Mouse (Mus musculus): ENCODE data around the gene Isx. TPM values are rescaled to one million over a fixed set of nuclear protein-coding genes. Genes with fewer than 3 reads are reported as not detected.

The Isx gene
- 0.19 and 0.22 TPM in 2 replicates for polyA plus RNA-seq (2015; fragmentation: Nextera tagmentation; extraction: Ambion mirVana)

DNA sequence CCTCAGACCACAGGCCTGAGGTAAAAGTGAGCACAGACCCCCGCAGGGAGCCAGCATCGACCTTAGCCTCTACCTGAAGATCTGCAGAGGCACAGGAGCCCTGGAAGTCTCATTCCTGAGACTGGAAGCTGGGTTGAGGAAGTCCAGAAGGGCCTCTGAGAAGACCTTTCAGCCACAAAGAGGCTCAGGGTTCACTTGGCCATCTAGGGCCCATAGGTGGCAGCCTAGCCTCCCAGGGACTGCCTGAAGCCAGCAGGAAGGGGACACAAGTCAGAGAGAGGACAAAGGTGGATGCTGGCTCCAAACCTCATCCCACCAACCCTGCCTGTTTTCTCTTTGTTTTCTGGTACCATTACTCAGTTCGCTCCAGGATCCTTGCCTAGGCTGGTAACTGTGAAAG lies at the start of gene Isx:
Gene Isx, plus strand, starts transcription at position 234 of the 400 bp plus-strand sequence.
- 74% methylated on average over 3 of the region's 3 CpGs for WGBS
- Histone ChIP-seq H3K27me3 (no peaks in the 10 kb centered on the region), H3K4me3 (no peak within 1 kb of the TSS), H3K9me3 (no peaks in the 10 kb centered on the region), H3K36me3 (no peaks in the 10 kb centered on the region), H3K4me2 (peak within 1 kb of the TSS; percentile 19), H3K4me1 (no peaks in the 10 kb centered on the region), H3K9ac (no peak within 1 kb of the TSS), H3K27ac (no peak within 1 kb of the TSS)
- no peak for ATAC-seq (ENCODE audit: insufficient number of reproducible peaks, low FRiP score, low TSS enrichment, low read depth)

DNA sequence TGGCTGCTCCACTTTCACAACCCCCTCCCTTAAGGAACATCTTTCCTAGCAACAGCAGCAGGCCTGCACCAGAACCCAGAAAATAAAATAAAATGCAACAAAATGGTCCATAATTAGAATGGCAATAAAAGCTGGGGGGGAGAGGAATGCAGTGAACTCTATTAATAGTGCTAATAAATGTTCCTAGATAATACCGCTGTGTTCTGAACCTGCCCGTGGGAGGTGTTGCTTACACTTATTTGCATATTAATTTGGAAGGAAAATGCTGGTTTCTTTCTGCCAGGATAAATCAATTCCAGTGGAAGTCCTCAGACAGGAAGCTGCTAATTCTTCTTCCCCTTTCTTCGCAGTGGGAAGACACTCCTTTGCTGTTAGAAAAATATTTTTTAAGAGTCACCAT lies 45.3 kb upstream of the Isx start:
- no peak overlapping the region for H3K27ac ChIP-seq
- WGBS, result 52% methylated on average over 3 of the region's 3 CpGs
- H3K36me3 ChIP-seq, result no peaks in the 10 kb centered on the region
- no peak for ATAC-seq (ENCODE audit: insufficient number of reproducible peaks, low FRiP score, low TSS enrichment, low read depth)
- no peaks in the 10 kb centered on the region for H3K9me3 ChIP-seq
- H3K27me3 ChIP-seq, result no peaks in the 10 kb centered on the region
- H3K9ac ChIP-seq, result no peak overlapping the region
- H3K4me3 ChIP-seq, result no peak overlapping the region
- no peaks in the 10 kb centered on the region for H3K4me1 ChIP-seq
- no peak overlapping the region for H3K4me2 ChIP-seq

DNA sequence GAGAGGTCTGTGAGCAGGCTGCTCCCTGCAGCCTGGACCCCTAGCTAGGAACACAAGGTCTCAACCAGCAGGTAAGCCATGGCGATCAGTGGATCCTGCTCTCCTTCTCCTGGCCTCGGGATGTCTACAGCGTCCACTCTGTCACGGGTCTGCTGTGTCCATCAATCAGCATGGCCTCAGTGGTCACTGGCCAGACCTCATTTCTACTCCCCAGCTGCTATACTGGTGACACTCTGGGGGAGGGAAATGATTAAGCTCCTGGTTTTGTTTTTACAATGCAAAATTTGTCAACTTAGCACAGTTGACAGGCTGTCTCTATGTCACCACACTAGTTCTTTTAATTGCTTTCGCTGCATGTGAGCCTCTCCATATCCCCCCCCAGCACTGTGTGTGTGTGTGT lies 41.7 kb upstream of the Isx start:
- 79% methylated on average over 5 of the region's 5 CpGs for WGBS
- H3K9ac ChIP-seq, result no peak overlapping the region
- ATAC-seq (ENCODE audit: insufficient number of reproducible peaks, low FRiP score, low TSS enrichment, low read depth), result no peak
- no peak overlapping the region for H3K4me3 ChIP-seq
- H3K4me1 ChIP-seq, result no peaks in the 10 kb centered on the region
- H3K27me3 ChIP-seq, result no peaks in the 10 kb centered on the region
- no peaks in the 10 kb centered on the region for H3K9me3 ChIP-seq
- no peak overlapping the region for H3K27ac ChIP-seq
- H3K36me3 ChIP-seq, result no peaks in the 10 kb centered on the region
- H3K4me2 ChIP-seq, result no peak overlapping the region

DNA sequence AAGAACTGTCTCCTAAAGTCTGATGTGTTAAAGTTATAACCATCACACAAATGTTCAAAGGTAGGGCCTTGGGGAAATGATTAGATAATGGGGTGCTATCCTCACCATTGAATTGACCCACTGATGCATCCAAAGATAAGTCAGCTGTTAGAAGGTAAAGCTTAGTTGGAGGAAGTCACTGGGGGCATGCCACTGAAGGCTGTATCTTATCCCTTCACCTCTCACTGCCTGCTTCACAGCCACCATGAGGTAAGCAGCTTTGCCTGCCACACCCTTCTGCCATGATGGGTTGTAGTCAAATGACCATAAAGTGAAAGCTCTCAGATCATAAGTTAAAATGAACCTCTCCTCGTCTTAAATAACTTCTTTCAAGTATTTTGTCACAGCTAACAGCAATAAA lies 38.7 kb upstream of the Isx start:
- Histone ChIP-seq H3K9me3 (no peaks in the 10 kb centered on the region), H3K9ac (no peak overlapping the region), H3K27ac (no peak overlapping the region), H3K36me3 (no peaks in the 10 kb centered on the region), H3K4me3 (no peak overlapping the region), H3K4me1 (no peaks in the 10 kb centered on the region), H3K27me3 (no peaks in the 10 kb centered on the region), H3K4me2 (no peak overlapping the region)
- 57% methylated on average over 1 of the region's 1 CpGs for WGBS
- ATAC-seq (ENCODE audit: insufficient number of reproducible peaks, low FRiP score, low TSS enrichment, low read depth), result no peak

DNA sequence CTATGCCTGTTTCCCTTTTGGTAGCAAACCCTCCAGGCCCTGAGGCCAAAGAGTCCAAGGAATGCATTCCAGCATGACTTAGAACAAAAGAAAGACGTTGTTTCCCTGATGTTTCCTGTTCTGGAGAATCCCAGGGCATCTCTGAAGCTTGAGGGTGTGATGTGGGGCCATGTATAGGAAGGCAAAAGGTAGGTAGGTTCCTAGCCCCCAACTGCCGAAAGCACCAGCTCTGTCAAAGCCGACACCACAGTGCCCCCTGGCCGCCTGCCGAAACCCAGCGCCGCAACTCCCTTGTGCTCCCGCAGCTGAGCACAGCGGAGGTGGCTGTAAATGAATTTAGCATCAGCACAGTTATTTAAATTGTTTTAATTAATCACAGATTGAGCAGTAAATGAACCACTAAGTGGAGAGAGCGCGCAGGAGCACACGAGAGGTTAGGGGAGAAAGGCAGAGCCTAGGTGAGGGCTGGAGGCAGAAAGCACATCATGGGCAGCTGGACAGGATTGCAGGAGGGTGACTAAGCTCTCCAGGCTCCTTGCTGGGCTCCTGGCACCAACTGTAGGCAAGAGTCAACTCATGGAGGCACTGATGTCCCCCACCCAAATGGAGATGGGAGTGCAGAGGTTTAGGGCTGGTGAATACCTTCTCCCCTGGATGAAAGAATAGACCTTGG lies 25.5 kb upstream of the Isx start:
- H3K36me3 ChIP-seq, result no peaks in the 10 kb centered on the region
- H3K4me3 ChIP-seq, result no peak overlapping the region
- H3K9ac ChIP-seq, result no peak overlapping the region
- WGBS, result 16% methylated on average over 12 of the region's 12 CpGs
- H3K4me1 ChIP-seq, result no peaks in the 10 kb centered on the region
- no peaks in the 10 kb centered on the region; the same call in 1 of the 2 replicates for H3K27me3 ChIP-seq
- ATAC-seq (ENCODE audit: insufficient number of reproducible peaks, low FRiP score, low TSS enrichment, low read depth), result no peak
- no peaks in the 10 kb centered on the region for H3K9me3 ChIP-seq
- H3K4me2 ChIP-seq, result no peak overlapping the region
- no peak overlapping the region for H3K27ac ChIP-seq

DNA sequence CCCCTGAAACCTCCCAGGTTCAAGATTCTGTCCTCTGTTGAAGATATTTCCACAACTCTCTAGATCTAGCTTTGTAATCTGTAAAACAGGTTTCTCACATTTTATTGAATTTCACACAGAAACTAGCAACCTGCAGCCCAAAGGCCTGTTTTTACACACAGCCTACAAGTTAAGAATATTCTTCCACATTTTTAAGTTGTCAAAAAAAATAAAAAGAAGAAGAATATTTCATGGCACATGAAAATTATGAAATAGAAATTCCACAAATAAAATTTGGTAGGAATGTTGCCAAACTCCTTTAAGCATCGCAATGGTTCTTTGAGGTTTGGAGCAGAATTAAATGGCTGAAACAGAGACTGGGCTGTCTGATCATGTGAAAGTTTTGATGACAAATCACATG lies 24.3 kb upstream of the Isx start:
- no peaks in the 10 kb centered on the region for H3K9me3 ChIP-seq
- no peak for ATAC-seq (ENCODE audit: insufficient number of reproducible peaks, low FRiP score, low TSS enrichment, low read depth)
- no peaks in the 10 kb centered on the region; the same call in 1 of the 2 replicates for H3K27me3 ChIP-seq
- no peak overlapping the region for H3K9ac ChIP-seq
- no peaks in the 10 kb centered on the region for H3K36me3 ChIP-seq
- no peak overlapping the region for H3K4me3 ChIP-seq
- H3K4me2 ChIP-seq, result no peak overlapping the region
- no peaks in the 10 kb centered on the region for H3K4me1 ChIP-seq
- WGBS, result 80% methylated on average over 1 of the region's 1 CpGs
- H3K27ac ChIP-seq, result no peak overlapping the region

DNA sequence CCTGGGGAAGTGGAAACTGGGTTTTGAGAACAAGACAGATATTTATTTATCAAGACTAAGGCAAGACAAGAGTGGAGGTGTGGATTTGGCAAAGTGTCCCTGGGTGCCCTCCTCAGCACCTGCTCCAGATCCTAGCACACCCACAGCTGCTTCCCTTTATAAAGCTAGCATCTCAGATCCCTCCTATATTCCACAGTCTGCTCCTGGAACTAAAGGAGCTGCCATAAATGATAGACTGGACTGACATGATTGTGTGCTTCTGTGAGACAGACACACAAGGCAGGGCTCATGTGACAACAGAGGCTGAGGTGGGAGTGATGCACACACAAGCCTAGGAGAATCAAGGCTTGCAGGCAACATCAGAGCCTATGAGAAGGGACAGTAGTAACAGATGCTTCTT lies 22.0 kb upstream of the Isx start:
- H3K27me3 ChIP-seq, result no peaks in the 10 kb centered on the region; the same call in 1 of the 2 replicates
- ATAC-seq (ENCODE audit: insufficient number of reproducible peaks, low FRiP score, low TSS enrichment, low read depth), result no peak
- H3K9ac ChIP-seq, result no peak overlapping the region
- H3K4me3 ChIP-seq, result no peak overlapping the region
- H3K4me2 ChIP-seq, result no peak overlapping the region
- H3K27ac ChIP-seq, result no peak overlapping the region
- no peaks in the 10 kb centered on the region for H3K9me3 ChIP-seq
- H3K4me1 ChIP-seq, result no peaks in the 10 kb centered on the region
- H3K36me3 ChIP-seq, result no peaks in the 10 kb centered on the region

DNA sequence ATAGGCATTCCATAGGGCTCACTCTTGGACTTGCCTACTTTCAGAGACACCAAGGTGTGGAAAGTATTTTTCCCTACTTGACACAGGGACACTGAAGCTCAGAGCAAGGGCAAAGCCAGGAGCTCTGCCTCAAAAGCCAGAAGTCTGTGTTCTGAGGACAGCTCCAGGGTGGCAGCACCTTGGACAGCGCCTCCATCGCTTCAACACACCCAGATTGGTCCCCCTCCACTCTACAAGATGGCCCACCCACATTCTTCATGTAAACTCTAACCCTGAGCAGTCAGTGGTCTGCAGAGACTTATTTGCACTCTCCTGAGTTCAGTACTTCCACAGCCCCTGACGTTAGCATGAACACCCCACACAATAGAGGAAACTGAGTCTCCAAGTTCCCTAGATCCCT lies 21.1 kb upstream of the Isx start:
- WGBS, result 14% methylated on average over 3 of the region's 3 CpGs
- no peaks in the 10 kb centered on the region for H3K4me1 ChIP-seq
- no peaks in the 10 kb centered on the region for H3K36me3 ChIP-seq
- no peaks in the 10 kb centered on the region for H3K9me3 ChIP-seq
- H3K4me2 ChIP-seq, result no peak overlapping the region
- H3K27ac ChIP-seq, result no peak overlapping the region
- H3K4me3 ChIP-seq, result no peak overlapping the region
- no peak for ATAC-seq (ENCODE audit: insufficient number of reproducible peaks, low FRiP score, low TSS enrichment, low read depth)
- no peaks in the 10 kb centered on the region; the same call in 1 of the 2 replicates for H3K27me3 ChIP-seq
- no peak overlapping the region for H3K9ac ChIP-seq

DNA sequence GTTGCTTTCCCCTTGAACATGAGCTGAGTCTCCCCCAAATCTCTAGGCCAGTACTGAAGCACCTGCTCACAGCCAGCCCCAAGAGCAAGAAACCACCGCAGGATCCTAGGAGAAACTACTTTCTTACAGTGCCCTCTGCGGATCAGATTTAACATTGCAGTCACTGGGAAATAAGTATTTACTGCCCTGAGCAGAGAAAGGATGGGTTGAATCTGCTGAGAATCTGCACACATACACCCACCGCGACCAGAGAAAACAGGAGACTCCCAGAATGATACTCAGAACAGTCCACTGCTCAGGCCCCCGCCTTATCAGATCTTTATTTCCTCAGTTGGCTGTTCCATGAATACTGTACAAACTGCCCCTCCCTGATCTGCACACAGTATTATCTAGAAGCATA lies 19.5 kb upstream of the Isx start:
- no peaks in the 10 kb centered on the region for H3K4me1 ChIP-seq
- no peak overlapping the region for H3K27ac ChIP-seq
- no peak for ATAC-seq (ENCODE audit: insufficient number of reproducible peaks, low FRiP score, low TSS enrichment, low read depth)
- H3K4me2 ChIP-seq, result no peak overlapping the region
- H3K36me3 ChIP-seq, result no peaks in the 10 kb centered on the region
- no peak overlapping the region for H3K9ac ChIP-seq
- 32% methylated on average over 5 of the region's 5 CpGs for WGBS
- H3K27me3 ChIP-seq, result no peaks in the 10 kb centered on the region
- H3K9me3 ChIP-seq, result no peaks in the 10 kb centered on the region
- H3K4me3 ChIP-seq, result no peak overlapping the region

DNA sequence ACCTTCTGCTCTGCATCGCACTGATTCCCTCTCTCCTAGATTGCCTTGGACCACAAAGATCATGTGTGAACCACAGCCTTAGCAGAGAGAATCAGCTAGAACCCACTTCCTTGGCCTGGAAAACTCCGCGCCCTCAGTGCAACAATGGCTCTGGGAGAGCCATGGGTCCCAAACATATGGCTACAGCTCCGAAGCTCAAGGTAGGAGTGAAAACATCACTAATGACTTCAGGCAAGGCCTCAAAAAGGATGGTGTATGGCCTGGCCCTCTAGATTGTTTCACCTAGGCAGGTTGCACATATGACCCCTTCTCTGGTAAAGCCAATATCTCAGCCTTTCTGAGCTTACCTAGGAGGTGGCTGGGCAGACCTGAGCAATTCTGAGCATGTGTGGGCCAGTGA lies 18.2 kb upstream of the Isx start:
- Histone ChIP-seq H3K27me3 (no peaks in the 10 kb centered on the region), H3K36me3 (no peaks in the 10 kb centered on the region), H3K9ac (no peak overlapping the region), H3K4me2 (no peak overlapping the region), H3K27ac (no peak overlapping the region), H3K4me1 (no peaks in the 10 kb centered on the region), H3K9me3 (no peaks in the 10 kb centered on the region), H3K4me3 (no peak overlapping the region)
- 93% methylated on average over 4 of the region's 4 CpGs for WGBS
- no peak for ATAC-seq (ENCODE audit: insufficient number of reproducible peaks, low FRiP score, low TSS enrichment, low read depth)

DNA sequence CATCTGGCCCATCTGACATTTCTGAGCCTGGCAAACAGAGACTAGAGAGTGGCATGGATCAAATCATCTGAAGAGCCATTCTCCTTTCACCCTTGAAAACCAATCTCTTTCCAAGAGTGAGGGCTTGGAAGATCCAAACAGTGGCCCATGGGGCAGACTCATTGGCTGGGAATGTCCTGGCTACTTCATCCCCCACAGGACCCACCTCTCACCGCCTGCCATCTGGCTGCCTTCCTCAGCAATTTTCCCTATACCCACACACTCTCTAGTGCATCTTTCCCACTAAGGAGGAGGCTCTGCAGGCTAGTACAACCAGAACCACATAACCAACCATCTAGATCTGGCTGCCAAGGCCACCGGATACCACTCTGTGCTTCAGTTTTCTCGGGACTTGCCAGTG lies 17.6 kb upstream of the Isx start:
- ATAC-seq (ENCODE audit: insufficient number of reproducible peaks, low FRiP score, low TSS enrichment, low read depth), result no peak
- WGBS, result 89% methylated on average over 3 of the region's 3 CpGs
- no peak overlapping the region for H3K4me2 ChIP-seq
- no peak overlapping the region for H3K27ac ChIP-seq
- H3K4me1 ChIP-seq, result no peaks in the 10 kb centered on the region
- no peaks in the 10 kb centered on the region for H3K27me3 ChIP-seq
- H3K4me3 ChIP-seq, result no peak overlapping the region
- H3K36me3 ChIP-seq, result no peaks in the 10 kb centered on the region
- H3K9ac ChIP-seq, result no peak overlapping the region
- no peaks in the 10 kb centered on the region for H3K9me3 ChIP-seq

DNA sequence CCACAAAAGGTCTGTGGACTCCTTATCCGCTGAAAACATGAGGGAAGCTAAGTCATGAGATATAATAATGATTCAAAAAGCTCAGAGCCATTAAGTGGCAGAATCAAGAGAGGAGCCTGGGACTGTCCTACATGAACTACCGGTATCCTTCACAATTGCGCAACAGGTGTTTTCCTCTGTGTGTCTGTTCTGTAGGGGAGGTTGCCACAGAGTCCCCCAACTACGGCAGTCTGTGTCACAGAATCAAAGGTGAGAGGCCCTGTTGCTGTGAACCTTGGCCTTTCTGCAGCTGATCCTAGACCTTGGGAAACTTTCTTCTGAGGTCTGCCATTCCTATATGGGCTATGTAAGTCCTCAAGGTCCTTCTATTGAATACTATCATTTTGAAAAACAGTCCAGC lies 13.7 kb upstream of the Isx start:
- Histone ChIP-seq H3K27ac (no peak overlapping the region), H3K9ac (no peak overlapping the region), H3K27me3 (no peaks in the 10 kb centered on the region), H3K9me3 (no peaks in the 10 kb centered on the region), H3K4me1 (no peaks in the 10 kb centered on the region), H3K4me3 (no peak overlapping the region), H3K4me2 (no peak overlapping the region), H3K36me3 (no peaks in the 10 kb centered on the region)
- no peak for ATAC-seq (ENCODE audit: insufficient number of reproducible peaks, low FRiP score, low TSS enrichment, low read depth)
- WGBS, result 83% methylated on average over 4 of the region's 4 CpGs

DNA sequence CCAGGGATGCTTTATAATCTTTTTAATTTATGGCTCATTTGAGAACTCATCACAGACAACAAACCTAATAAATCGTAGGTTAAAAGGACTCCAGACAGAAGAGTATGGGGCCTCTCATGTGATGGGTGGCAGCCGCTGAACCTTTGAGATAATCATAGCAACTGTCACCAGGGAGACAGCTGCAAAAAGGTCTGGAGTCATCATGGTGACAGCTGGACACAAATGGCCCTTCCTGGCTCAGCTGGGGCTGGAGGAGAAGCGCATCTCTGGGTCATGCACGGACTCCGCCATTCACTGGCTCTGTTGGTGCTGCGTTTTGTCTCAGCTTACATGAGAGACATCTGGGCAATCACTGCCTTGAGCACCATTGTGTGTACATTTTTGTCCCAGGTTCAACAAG lies 12.5 kb upstream of the Isx start:
- no peak for ATAC-seq (ENCODE audit: insufficient number of reproducible peaks, low FRiP score, low TSS enrichment, low read depth)
- no peak overlapping the region for H3K9ac ChIP-seq
- no peak overlapping the region for H3K4me3 ChIP-seq
- no peaks in the 10 kb centered on the region for H3K4me1 ChIP-seq
- H3K27me3 ChIP-seq, result no peaks in the 10 kb centered on the region
- no peak overlapping the region for H3K27ac ChIP-seq
- H3K4me2 ChIP-seq, result no peak overlapping the region
- WGBS, result 76% methylated on average over 6 of the region's 6 CpGs
- no peaks in the 10 kb centered on the region for H3K9me3 ChIP-seq
- H3K36me3 ChIP-seq, result no peaks in the 10 kb centered on the region
